Mouse (Mus musculus) lung, embryonic 14.5 days (tissue): Measurements from ENCODE around the gene Ajm1. TPM values are rescaled to one million over a fixed set of nuclear protein-coding genes. Genes with fewer than 3 reads are reported as not detected.

Experiments used
- ATAC-seq: fragments of 200-750 bp; cut with Nextera tagmentation; 2 replicates; pipeline ENCODE4 v1.8.0; 2017; ENCODE audit warnings: mild to moderate bottlenecking, moderate TSS enrichment, moderate library complexity; ENCODE audit not compliant: insufficient read depth
- DNase-seq: peaks from one replicate; pipeline ENCODE4 v3.0.0-alpha.2; 2015
- H3K27ac ChIP-seq: fragments of 300-500 bp; sonication (generic); 2 replicates; pipeline ENCODE4 v1.5.1; 2014; ENCODE audit warnings: low read depth, mild to moderate bottlenecking, moderate library complexity
- H3K27me3 ChIP-seq: fragments of 300-500 bp; sonication (generic); 2 replicates; pipeline ENCODE4 v1.6.1; 2014; ENCODE audit warnings: low read length, control low read depth; ENCODE audit not compliant: insufficient read depth
- H3K36me3 ChIP-seq: fragments of 300-500 bp; sonication (generic); 2 replicates; pipeline ENCODE4 v1.6.1; 2014; ENCODE audit warnings: control low read depth; ENCODE audit not compliant: insufficient read depth
- H3K4me1 ChIP-seq: fragments of 300-500 bp; sonication (generic); 2 replicates; pipeline ENCODE4 v1.6.1; 2014; ENCODE audit warnings: antibody characterized with exemption, control low read depth; ENCODE audit not compliant: insufficient read depth
- H3K4me2 ChIP-seq: fragments of 300-500 bp; sonication (generic); 2 replicates; pipeline ENCODE4 v1.6.1; 2014; ENCODE audit warnings: mild to moderate bottlenecking
- H3K4me3 ChIP-seq: fragments of 300-500 bp; sonication (generic); 2 replicates; pipeline ENCODE4 v1.5.1; 2014; ENCODE audit warnings: low read depth, low read length
- H3K9ac ChIP-seq: fragments of 300-500 bp; sonication (generic); 2 replicates; pipeline ENCODE4 v1.6.1; 2014
- H3K9me3 ChIP-seq: fragments of 300-500 bp; sonication (generic); 2 replicates; pipeline ENCODE4 v1.6.1; 2016; ENCODE audit warnings: low read depth, low read length, control low read depth
- CTCF ChIP-seq: IDR thresholded peaks from 2 replicates; pipeline ENCODE4 v1.5.1; 2016; ENCODE audit warnings: antibody characterized with exemption, low read depth
- WGBS: fragments of 180-500 bp; shearing (Covaris S2); extraction: QIAGEN DNeasy Blood & Tissue Kit; methylation state at CpG from one replicate; pipeline ENCODE4 v1.1.7; 2014; 5-methylcytosine and 5-hydroxymethylcytosine counted together
- polyA plus RNA-seq: library from polyadenylated mRNA; unstranded; fragments of >200 nt; fragmentation: Nextera tagmentation; extraction: Ambion mirVana; gene quantifications from 2 replicates; pipeline ENCODE4 v1.2.1, GENCODE M21; 2014

Gene Ajm1
- polyA plus RNA-seq, 1 experiment from 2014 or later, result not detected

GRCm38 (mm10) chr2:25574579-25575431, 6.8 kb downstream of the Ajm1 start, which contains the start of the genes Mamdc4 and Phpt1:
TSS of gene Mamdc4 (minus strand) at chr2:25574845.
TSS of gene Phpt1 (minus strand) at chr2:25575224.
- H3K27ac ChIP-seq, result peak within 1 kb of the TSS; percentile 92
- H3K4me3 ChIP-seq, result peak within 1 kb of the TSS; percentile 61
- ATAC-seq (peak; percentile 98), DNase-seq (peak; percentile 98)
- no peaks in the 10 kb centered on the region for H3K9me3 ChIP-seq
- H3K4me2 ChIP-seq, result peak within 1 kb of the TSS; percentile 78
- H3K9ac ChIP-seq, result peak within 1 kb of the TSS; percentile 44
- peaks cover 42% of the 10 kb centered on the region for H3K27me3 ChIP-seq
- no peak for TF ChIP-seq CTCF
- H3K4me1 ChIP-seq, result peaks cover 14% of the 10 kb centered on the region
- H3K36me3 ChIP-seq, result peaks cover 29% of the 10 kb centered on the region
- under 1% methylated on average over 43 of the region's 45 CpGs for WGBS

GRCm38 (mm10) chr2:25574136-25574535, 7.4 kb downstream of the Ajm1 start:
- peaks cover 14% of the 10 kb centered on the region for H3K4me1 ChIP-seq
- H3K9ac ChIP-seq, result peak overlapping the region; percentile 44
- peak overlapping the region; percentile 61 for H3K4me3 ChIP-seq
- peaks cover 35% of the 10 kb centered on the region for H3K27me3 ChIP-seq
- whole genome bisulfite sequencing, result 11% methylated on average over 11 of the region's 11 CpGs
- no peaks in the 10 kb centered on the region for H3K9me3 ChIP-seq
- TF ChIP-seq CTCF, result no peak
- peak overlapping the region; percentile 78 for H3K4me2 ChIP-seq
- DNase-seq (no peak), ATAC-seq (peak; percentile 1; the same call in 1 of the 2 replicates)
- H3K27ac ChIP-seq, result peak overlapping the region; percentile 92
- H3K36me3 ChIP-seq, result peaks cover 36% of the 10 kb centered on the region

DNA sequence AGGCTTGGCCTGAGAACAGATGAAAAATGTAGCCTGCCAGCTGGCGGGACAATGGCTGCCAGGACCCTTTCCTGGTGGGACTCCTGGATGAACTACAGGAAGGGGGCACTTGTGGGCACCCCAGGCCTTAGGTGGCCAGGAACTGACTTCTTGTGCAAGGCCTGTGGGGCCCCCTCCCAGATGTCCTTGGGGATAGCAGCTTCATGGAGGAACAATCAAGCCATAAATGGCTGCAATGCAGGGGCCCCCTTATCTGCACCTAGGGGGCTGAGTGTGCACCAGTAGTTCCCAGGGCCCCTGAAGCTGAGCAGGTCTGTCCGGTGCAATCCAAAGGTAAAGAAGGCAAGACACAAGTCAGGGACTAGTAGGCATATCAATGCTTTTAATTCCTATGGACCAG, 8.5 kb downstream of the Ajm1 start:
- ATAC-seq (no peak), DNase-seq (no peak)
- H3K27me3 ChIP-seq, result peaks cover 25% of the 10 kb centered on the region
- no peak overlapping the region for H3K9ac ChIP-seq
- H3K36me3 ChIP-seq, result peaks cover 47% of the 10 kb centered on the region
- no peak overlapping the region for H3K4me3 ChIP-seq
- H3K9me3 ChIP-seq, result no peaks in the 10 kb centered on the region
- peak overlapping the region; percentile 78 for H3K4me2 ChIP-seq
- no peak for TF ChIP-seq CTCF
- H3K4me1 ChIP-seq, result peaks cover 14% of the 10 kb centered on the region
- WGBS, result 83% methylated on average over 2 of the region's 2 CpGs
- no peak overlapping the region for H3K27ac ChIP-seq

DNA sequence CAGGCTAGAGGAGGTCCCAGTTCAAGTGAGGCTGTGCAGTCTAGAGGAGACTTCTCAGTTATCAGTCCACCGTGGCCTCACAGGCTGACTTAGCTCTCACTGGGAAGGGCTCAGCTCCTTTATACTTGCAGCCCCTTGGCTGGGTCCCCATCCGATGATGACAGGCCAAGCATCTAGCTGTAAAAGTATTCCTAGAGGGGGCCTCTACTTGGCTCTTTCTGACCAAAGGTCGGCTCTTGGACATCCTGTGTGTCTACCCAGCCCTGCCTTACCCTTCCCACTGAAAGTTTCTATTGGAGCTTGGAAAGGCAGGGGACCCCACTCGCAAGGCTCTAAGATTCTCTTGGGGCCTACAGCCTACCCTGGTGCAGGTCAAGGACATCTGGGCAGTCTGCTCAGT, 10.3 kb downstream of the Ajm1 start:
- H3K27ac ChIP-seq, result no peak overlapping the region
- no peak overlapping the region for H3K4me3 ChIP-seq
- no peak overlapping the region for H3K9ac ChIP-seq
- no peak for TF ChIP-seq CTCF
- no peak overlapping the region for H3K4me2 ChIP-seq
- 83% methylated on average over 4 of the region's 4 CpGs for WGBS
- H3K9me3 ChIP-seq, result no peaks in the 10 kb centered on the region
- peaks cover 63% of the 10 kb centered on the region for H3K36me3 ChIP-seq
- H3K4me1 ChIP-seq, result peaks cover 14% of the 10 kb centered on the region
- DNase-seq (no peak), ATAC-seq (no peak)
- H3K27me3 ChIP-seq, result peaks cover 6% of the 10 kb centered on the region

- Histone ChIP-seq H3K27me3 (no peaks in the 10 kb centered on the region), H3K27ac (no peak overlapping the region), H3K9ac (no peak overlapping the region), H3K9me3 (no peaks in the 10 kb centered on the region), H3K36me3 (peaks cover 82% of the 10 kb centered on the region), H3K4me2 (no peak overlapping the region), H3K4me3 (no peak overlapping the region), H3K4me1 (peaks cover 6% of the 10 kb centered on the region; the same call in 1 of the 2 replicates)
- TF ChIP-seq CTCF, result no peak
- WGBS, result 93% methylated on average over 3 of the region's 3 CpGs
- DNase-seq, result no peak
- no peak for ATAC-seq
Measured at GRCm38 (mm10) chr2:25569323-25569722, 12.2 kb downstream of the Ajm1 start.

DNA sequence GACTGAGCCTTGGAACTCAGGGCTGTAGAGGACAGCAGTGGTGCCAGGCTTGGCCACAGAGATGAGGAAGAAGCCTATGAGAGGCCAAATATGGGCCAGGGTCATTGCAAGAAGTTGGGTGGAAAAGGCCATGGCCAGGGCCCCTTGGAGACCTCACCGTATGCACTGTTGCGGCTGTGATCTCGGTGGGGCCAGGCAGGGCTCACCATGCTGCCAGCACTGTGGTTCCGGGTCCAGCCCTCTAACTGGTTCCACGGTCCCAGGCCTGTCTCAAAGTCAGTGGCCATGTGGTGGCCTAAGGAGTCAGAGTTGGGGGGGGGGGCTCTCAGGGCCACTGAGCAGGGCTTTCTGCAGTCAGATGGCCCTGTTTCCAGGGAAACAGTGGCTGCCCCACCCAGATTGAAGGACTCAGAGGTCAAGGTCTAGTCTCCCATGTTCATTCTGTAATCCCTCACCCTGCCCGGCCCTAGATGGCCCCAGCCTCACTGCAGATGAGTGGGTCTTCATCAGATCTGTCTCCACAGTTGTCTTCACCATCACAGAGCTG, 13.0 kb downstream of the Ajm1 start:
- no peak overlapping the region for H3K9ac ChIP-seq
- H3K27ac ChIP-seq, result no peak overlapping the region
- no peaks in the 10 kb centered on the region for H3K27me3 ChIP-seq
- TF ChIP-seq CTCF, result no peak
- H3K36me3 ChIP-seq, result peaks cover 89% of the 10 kb centered on the region
- H3K4me2 ChIP-seq, result no peak overlapping the region
- no peaks in the 10 kb centered on the region for H3K9me3 ChIP-seq
- no peak for ATAC-seq
- no peaks in the 10 kb centered on the region for H3K4me1 ChIP-seq
- H3K4me3 ChIP-seq, result no peak overlapping the region
- WGBS, result 90% methylated on average over 6 of the region's 6 CpGs
- no peak for DNase-seq

GRCm38 (mm10) chr2:25566558-25566957, 15.0 kb downstream of the Ajm1 start:
- peak; percentile 55 for TF ChIP-seq CTCF
- Histone ChIP-seq H3K4me3 (no peak overlapping the region), H3K9ac (no peak overlapping the region), H3K4me1 (no peaks in the 10 kb centered on the region), H3K27me3 (no peaks in the 10 kb centered on the region), H3K4me2 (no peak overlapping the region), H3K36me3 (peaks cover 94% of the 10 kb centered on the region), H3K27ac (no peak overlapping the region), H3K9me3 (no peaks in the 10 kb centered on the region)
- ATAC-seq (no peak), DNase-seq (no peak)
- WGBS, result 81% methylated on average over 6 of the region's 6 CpGs
